Mouse (Mus musculus): ENCODE data around the gene Sorl1.

DNA sequence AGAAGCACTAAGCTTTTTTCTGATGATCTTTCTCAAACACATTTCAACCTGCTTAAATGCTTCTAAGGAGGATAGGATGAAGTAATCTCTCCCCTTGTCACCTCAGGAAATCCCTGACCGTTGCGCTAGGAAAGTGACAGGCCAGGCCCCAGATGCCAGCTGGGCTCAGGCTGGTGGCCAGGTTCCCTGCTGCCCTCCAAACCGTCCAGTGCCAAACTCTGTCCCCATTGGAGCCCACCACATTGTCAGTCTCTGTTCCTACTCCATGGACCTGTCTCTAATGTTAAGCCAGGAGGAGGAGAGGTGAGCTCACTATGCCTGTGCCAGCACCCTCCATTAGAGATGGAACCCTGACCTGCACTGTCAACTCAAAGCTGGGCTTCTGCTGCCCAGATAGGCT, 149.4 kb downstream of the Sorl1 start:
- TF ChIP-seq CHD2 (IDR thresholded peaks at IDR 0.05; ENCODE audit: low read depth, low read length) (no peak), ZC3H11A (IDR thresholded peaks at IDR 0.05; ENCODE audit: borderline replicate concordance, low read depth, low read length) (no peak), HCFC1 (IDR thresholded peaks at IDR 0.05; ENCODE audit: borderline replicate concordance, insufficient read depth, low read length) (no peak), MAFK (IDR thresholded peaks at IDR 0.05; ENCODE audit: insufficient read depth, low read depth, low read length) (no peak)
